Mouse (Mus musculus) lung, adult 2 months (tissue): ENCODE measurements around the gene Mettl5. TPM values are rescaled to one million over a fixed set of nuclear protein-coding genes. Genes with fewer than 3 reads are reported as not detected.
A peak's percentile ranks its signal among the peaks of the same experiment; 100 is the strongest.

Experiments used
- DNase-seq: peaks from one replicate; pipeline ENCODE4 v3.0.0; 2022
- H3K4me1 ChIP-seq: fragments of 200-500 bp; 2 replicates; pipeline ENCODE4 v1.6.1; 2011; ENCODE audit warnings: low read length; ENCODE audit not compliant: control insufficient read depth, insufficient read depth
- H3K4me3 ChIP-seq: fragments of 200-500 bp; replicated peaks from 2 replicates; pipeline ENCODE3; 2011; ENCODE audit warnings: low read depth, mild to moderate bottlenecking, control low read depth, low read length; ENCODE audit errors: extremely low read depth
- CTCF ChIP-seq: fragments of 200-500 bp; IDR thresholded peaks from 2 replicates; pipeline ENCODE4 v1.5.1; 2011; ENCODE audit warnings: mild to moderate bottlenecking, low read length, control low read depth; ENCODE audit not compliant: insufficient read depth
- POLR2A ChIP-seq: fragments of 200-500 bp; IDR thresholded peaks from 2 replicates; pipeline ENCODE4 v1.6.1; 2011; ENCODE audit warnings: low read depth, mild to moderate bottlenecking, control low read depth, low read length, borderline replicate concordance; ENCODE audit errors: extremely low read depth
- WGBS: fragments of 180-500 bp; shearing (Covaris S2); methylation state at CpG from one replicate; pipeline ENCODE4 v1.1.7; 2018; 5-methylcytosine and 5-hydroxymethylcytosine counted together
- polyA plus RNA-seq: library from polyadenylated mRNA; depleted of rRNA; stranded (reverse); fragments of >200 nt; gene quantifications from 2 replicates; pipeline ENCODE4 v1.2.3, GENCODE M21; 2012

Gene Mettl5
- polyA plus RNA-seq, 1 experiment, result 4.0 TPM

DNA sequence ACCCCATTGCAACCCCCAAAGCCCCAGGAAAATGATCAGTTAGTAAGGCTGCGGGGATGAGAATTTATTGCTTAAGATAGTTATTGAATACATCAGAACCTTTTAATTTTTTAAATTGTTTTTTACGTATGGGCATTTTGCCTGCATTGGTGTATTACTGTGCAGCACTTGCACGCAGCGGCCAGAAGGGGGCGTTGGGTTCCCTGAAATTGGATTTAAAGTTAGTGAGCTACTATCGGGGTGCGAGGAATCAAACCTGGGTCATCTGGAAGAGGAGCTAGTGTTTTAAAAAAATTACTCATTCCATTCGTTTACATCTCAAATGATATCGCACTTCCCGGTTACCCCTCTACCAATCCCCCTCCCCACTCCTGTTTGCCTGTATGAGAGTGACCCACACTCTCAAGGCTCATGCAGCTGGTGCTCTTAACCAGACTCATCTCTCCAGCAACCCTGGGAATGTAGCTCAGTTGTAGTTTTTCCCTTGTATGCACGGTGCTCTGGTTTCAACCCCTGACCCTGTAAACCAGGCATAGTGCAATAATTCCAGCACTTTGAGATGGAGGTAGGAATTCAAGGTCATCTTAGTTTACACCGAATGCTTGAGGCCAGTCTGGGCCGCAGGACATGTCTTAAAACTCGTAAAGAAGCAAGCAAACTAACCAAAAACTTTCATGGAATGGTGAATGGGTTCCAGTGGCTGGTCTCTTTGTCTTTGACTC lies 10.2 kb upstream of the Mettl5 start:
- H3K4me3 ChIP-seq, result no peak overlapping the region
- WGBS, result 63% methylated on average over 14 of the region's 14 CpGs
- H3K4me1 ChIP-seq, result peaks cover 6% of the 10 kb centered on the region
- TF ChIP-seq CTCF, result peak; percentile 47
- TF ChIP-seq POLR2A, result no peak
- no peak for DNase-seq

DNA sequence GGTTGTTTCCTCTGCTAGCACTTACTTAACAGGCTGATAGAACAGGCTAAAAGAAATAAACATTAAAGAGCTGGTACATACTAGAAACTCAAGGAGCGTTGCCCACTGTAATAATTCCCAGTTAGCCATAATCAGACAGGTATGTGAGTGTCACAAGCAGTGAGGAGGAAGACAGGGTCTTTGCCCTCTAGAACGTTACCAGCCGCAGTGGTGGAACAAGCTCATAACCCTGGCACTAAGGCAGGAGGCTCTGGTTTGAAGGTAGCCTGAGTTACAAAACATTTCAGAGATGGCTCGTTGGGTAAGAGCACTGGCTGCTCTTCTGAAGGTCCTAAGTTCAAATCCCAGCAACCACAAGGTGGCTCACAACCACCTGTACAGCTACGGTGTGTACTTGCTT lies 8.5 kb upstream of the Mettl5 start:
- H3K4me1 ChIP-seq, result peaks cover 6% of the 10 kb centered on the region
- DNase-seq, result no peak
- H3K4me3 ChIP-seq, result no peak overlapping the region
- 77% methylated on average over 5 of the region's 5 CpGs for WGBS
- TF ChIP-seq POLR2A (no peak), CTCF (no peak)

DNA sequence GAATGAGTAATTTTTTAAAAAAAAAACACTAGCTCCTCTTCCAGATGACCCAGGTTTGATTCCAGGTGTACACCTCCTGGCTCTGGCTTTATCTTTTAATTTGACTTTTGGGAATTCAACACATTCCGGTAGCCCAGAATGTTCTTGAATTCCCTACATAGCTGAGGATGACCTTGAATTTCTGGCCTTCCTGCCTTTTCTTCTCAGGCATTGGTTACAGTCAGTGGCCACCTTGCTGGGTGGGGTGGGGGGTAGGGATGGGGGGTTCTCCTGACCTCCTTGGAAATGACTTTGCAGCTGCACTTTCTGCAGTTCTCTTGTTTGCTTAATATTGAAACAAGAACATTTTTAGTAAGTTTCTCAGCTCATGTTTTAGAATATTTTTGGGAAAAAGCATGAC lies 7.7 kb upstream of the Mettl5 start:
- no peak for TF ChIP-seq CTCF
- no peak for TF ChIP-seq POLR2A
- H3K4me1 ChIP-seq, result no peaks in the 10 kb centered on the region
- DNase-seq, result no peak
- no peak overlapping the region for H3K4me3 ChIP-seq
- WGBS, result 66% methylated on average over 1 of the region's 1 CpGs

DNA sequence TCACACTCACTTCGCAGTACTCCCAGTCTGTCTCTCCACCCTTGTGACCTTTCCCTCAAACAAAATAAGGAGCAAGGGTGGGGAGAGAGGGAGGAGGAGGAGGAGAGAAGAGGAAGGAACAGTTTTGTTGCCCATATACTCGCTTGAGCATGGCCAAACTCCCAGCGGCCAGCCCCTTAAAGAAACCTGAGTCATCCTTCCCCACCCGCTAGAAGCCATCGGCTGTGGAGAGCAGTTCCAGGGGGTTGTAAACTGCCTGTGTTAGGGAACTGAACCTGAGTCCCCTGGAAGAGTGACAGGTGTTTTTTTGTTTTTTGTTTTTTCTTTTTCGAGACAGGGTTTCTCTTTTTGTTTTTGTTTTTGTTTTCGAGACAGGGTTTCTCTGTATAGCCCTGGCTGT lies 5.4 kb upstream of the Mettl5 start:
- 52% methylated on average over 7 of the region's 7 CpGs for WGBS

DNA sequence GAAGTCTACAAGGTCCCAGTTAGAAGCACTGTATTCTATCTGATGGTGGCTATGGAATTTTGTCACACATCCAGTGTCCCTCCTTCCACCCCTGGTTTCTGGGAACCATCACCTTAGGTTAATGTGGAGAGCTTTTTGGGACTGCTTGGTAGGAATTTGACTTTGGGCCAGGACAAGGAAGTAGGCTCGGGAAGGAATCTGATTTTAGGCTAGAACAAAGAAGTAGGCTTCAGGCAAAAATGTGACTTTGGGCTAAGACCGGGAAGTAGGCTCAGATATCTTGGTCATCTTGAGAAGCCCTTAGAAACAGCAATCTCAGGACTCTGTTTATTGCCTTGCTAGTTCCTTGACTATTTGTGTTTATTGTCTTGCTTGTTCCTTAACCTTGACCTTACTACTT lies 3.5 kb upstream of the Mettl5 start:
- H3K4me3 ChIP-seq, result no peak overlapping the region
- no peak for TF ChIP-seq POLR2A
- no peak for TF ChIP-seq CTCF
- H3K4me1 ChIP-seq, result no peaks in the 10 kb centered on the region; the same call in 1 of the 2 replicates
- no peak for DNase-seq
- WGBS, result 72% methylated on average over 2 of the region's 2 CpGs

More for the DNA sequence above, 5.4 kb upstream of the Mettl5 start:
- no peak for TF ChIP-seq CTCF
- H3K4me3 ChIP-seq, result no peak overlapping the region
- DNase-seq, result no peak
- no peaks in the 10 kb centered on the region; the same call in 1 of the 2 replicates for H3K4me1 ChIP-seq

DNA sequence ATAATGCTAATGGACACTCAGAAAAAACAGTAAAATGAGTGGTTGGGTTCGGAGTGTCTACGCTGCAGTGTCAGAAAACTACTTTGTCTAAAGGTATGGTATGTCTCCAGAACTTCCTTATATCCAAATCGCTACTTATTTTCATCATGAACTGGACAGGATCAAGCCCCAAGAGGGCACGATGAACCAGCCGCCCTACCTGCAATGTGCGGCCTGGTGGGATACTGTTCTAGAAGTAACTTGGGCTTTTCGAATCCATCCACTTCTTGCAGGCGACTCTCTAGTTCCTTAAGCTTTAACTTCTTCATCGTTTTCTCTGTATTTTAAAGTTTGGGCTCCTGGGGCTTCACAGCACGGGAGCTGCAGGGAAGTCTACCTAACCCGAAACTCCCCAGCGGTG lies 365 bp downstream of the Mettl5 start:
- no peak for DNase-seq
- WGBS, result 4% methylated on average over 12 of the region's 12 CpGs
- Histone ChIP-seq H3K4me3 (peak overlapping the region; percentile 87), H3K4me1 (no peaks in the 10 kb centered on the region; the same call in 1 of the 2 replicates)
- no peak for TF ChIP-seq CTCF
- no peak for TF ChIP-seq POLR2A

DNA sequence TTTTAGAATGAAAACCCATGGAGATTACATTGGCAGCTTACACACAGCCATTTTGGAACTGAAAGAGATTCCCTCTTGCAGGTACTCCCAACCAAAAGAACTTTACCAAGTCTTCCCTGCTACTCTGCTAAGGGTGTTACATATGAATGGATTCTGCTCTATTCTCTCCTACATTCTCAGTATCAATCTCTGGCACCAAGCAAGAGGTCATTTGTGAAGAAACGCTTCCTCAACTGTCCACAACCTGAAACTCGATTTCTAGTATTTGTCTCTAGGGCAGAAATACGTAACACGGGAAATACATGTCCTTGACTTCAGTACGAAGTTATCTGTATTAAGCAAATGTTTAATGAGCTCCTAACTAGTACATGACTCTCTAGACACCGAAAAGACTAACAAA lies 834 bp downstream of the Mettl5 start:
- H3K4me1 ChIP-seq, result no peaks in the 10 kb centered on the region; the same call in 1 of the 2 replicates
- no peak for TF ChIP-seq CTCF
- TF ChIP-seq POLR2A, result no peak
- 28% methylated on average over 6 of the region's 6 CpGs for WGBS
- peak overlapping the region; percentile 87 for H3K4me3 ChIP-seq
- DNase-seq, result no peak

DNA sequence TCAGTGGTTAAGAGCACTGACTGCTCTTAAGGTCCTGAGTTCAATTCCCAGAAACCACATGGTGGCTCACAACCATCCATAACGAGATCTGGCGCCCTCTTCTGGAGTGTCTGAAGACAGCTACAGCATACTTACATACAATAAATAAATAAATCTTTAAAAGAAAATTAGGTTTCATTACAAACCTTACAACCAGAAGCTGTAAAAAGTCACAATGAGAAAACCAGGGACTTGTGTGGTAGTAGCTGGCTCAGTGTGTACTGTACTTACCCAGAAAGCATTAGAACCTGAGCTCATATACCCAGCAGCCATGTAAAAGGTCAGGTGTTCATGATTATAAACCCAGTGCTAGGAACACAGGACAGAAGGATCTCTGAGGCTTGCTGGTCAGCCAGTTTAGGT lies 1.4 kb downstream of the Mettl5 start:
- WGBS, result 59% methylated on average over 2 of the region's 2 CpGs
- H3K4me1 ChIP-seq, result no peaks in the 10 kb centered on the region; the same call in 1 of the 2 replicates
- no peak for DNase-seq
- no peak for TF ChIP-seq CTCF
- TF ChIP-seq POLR2A, result no peak
- no peak overlapping the region for H3K4me3 ChIP-seq

DNA sequence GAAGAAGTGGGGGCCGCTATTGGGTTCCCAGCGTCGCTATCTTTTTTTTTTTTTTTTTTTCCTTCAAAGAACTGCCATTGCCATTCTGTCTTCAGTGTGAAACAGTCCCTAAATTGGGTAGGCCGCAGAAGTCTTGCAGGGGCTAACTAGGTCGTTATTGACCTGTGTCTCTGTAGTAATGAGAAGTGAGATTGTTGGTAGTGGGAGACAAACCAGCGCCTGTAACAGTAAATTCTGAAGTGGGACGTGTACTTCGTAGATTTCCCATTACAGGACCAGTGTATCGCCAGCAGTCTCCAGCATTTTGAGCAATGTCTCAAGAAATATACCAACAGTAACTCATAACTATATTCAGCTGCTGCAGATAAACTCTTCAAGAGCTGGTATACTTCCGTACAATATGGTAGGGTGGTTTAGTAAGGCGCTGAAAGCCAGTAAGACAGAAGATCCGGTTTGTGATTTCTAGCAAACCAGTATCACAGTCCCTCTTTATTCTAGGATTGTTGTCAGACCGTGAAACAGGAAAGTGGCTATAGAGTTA lies 23.2 kb downstream of the Mettl5 start:
- Histone ChIP-seq H3K4me1 (no peaks in the 10 kb centered on the region), H3K4me3 (peak overlapping the region; percentile 96)
- TF ChIP-seq CTCF (no peak), POLR2A (no peak)
- DNase-seq, result no peak
- WGBS, result 1% methylated on average over 13 of the region's 13 CpGs

DNA sequence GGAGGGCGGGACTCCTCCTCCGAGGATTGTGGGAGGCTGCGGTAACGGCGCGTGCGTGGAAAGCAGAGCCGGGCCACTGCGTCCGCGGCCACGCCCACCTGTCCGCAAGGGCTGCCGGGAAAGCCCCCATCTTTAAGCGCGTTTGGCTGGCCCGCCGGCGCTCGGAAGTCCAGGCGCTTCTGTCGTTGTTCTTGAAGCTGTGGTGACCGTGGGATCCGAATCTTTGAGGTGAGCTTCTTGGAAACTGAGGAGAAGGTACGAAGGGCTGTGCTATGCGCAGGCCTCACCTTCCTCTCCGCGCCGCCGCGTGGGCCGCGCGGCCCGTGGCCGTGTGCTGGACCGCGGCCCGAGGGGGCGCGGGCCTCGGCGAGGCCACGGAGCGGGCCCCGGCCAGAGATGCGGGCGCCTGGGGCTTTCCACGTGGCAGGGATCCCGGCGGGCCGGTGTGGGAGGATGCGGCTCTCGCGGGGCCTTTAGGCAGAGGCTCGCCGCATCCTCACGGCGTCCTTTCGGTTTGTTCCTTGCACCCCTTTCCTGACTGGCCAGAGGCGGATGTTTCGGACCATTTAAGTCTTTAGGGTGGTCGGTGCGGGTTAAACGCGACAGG lies 23.8 kb downstream of the Mettl5 start, which contains the start of gene Ssb:
TSS of gene Ssb (plus strand) at position 78 of the 607 bp plus-strand sequence.
- WGBS, result under 1% methylated on average over 66 of the region's 66 CpGs
- Histone ChIP-seq H3K4me1 (no peaks in the 10 kb centered on the region), H3K4me3 (peak within 1 kb of the TSS; percentile 96)
- DNase-seq, result peak; percentile 87
- TF ChIP-seq POLR2A (peak; percentile 86), CTCF (no peak)
